In the genomic region with DNA sequence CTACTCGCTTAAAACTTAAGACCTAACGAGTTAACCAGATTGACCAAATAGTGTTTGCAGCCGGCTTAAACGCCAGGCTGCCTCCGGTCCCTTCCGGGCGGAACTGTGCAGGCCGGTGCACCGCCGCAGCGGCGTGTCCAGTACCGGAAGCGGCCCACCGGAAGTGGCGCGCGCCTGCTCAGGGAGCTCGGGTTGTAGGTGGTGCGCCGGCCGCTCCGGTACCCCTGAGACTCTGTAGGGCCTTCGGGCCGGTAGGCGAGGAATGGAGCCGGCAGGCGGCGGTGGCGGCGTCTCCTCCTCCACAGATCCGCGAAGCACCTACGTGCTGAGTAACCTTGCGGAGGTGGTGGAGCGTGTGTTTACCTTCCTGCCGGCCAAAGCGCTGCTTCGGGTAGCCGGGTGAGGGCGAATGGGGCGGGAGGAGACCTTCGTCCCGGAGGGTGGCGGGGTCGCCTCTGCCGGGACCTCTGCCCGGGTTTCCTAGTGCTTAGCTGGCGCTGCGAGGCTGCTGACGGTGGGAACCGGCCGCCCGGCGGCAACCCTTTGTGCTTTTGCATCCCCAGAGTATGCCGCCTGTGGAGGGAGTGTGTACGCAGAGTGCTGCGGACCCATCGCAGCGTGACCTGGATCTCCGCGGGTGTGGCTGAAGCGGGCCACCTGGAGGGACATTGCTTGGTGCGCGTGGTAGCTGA, we compare ENCODE assay signal across 1 mouse cellular context.
A peak's percentile ranks its signal among the peaks of the same experiment; 100 is the strongest.
TF ChIP-seq lines count a peak whose summit lies in the region.

Gene Fbxo22 (plus strand): TSS at position 136 of the 692 bp plus-strand sequence.

TF ChIP-seq in MEL, 35 proteins besides CTCF, POLR2A, EP300 and RAD21 (continued from another document):
- TF ChIP-seq ETS1 (IDR thresholded peaks at IDR 0.05; ENCODE audit: low read depth, low read length) (no peak), TCF12 (IDR thresholded peaks at IDR 0.05; ENCODE audit: low read depth, low read length) (peak; percentile 60), POLR2AphosphoS2 (IDR thresholded peaks at IDR 0.05; ENCODE audit: low read length) (peak; percentile 80), CHD2 (IDR thresholded peaks at IDR 0.05; ENCODE audit: low read length) (no peak), USF2 (IDR thresholded peaks at IDR 0.05; ENCODE audit: borderline replicate concordance in 1 of 2, insufficient read depth in 1 of 2, low read depth in 1 of 2, low read length in 2 of 2) (no peak), ZMIZ1 (IDR thresholded peaks at IDR 0.05; ENCODE audit: low read depth, low read length) (peak; percentile 63; the same call in 1 of the 2 replicates), ELF1 (IDR thresholded peaks at IDR 0.05; ENCODE audit: low read depth, low read length) (peak; percentile 92), MAZ (IDR thresholded peaks at IDR 0.05; ENCODE audit: low read depth, low read length) (no peak)
